Mouse (Mus musculus): ENCODE measurements around the gene Fthl17c. TPM values are rescaled to one million over a fixed set of nuclear protein-coding genes. Genes with fewer than 3 reads are reported as not detected.
A peak's percentile ranks its signal among the peaks of the same experiment; 100 is the strongest.
"Not testable (repeated sequence)": the region's sequence is repeated elsewhere in the genome, so short reads cannot be mapped to it uniquely, and the experiment has no call there.

The Fthl17c gene
- not detected for total RNA-seq (2021)
- long read RNA-seq, experiment 1, result 0 reads
- long read RNA-seq, experiment 2, result 0 reads

DNA sequence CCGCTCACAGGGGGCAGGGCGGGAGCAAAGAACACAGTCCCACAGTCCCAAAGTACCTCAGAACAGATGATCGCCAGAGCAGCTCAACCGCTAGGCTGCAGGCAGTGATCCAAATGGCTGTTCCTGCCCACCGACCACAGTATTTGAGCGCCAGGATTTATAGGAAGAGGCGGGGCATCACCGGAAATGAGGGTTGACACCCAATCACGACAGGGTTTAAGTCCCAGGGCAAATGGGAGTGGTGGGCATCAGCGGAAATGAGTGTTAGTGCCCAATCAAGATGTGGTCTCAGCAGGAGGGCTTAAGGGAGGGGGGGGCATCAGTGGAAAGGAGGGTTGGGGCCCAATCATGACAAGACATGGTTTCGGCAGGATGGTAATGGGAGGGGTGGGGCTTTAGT, at the start of gene Fthl17c:
Gene Fthl17c (minus strand): TSS at position 101 of the 400 bp plus-strand sequence.
- intact Hi-C loops (cut with DNase I); DNase-seq (ENCODE audit: low spot score in 2 of 2): not testable (repeated sequence)

DNA sequence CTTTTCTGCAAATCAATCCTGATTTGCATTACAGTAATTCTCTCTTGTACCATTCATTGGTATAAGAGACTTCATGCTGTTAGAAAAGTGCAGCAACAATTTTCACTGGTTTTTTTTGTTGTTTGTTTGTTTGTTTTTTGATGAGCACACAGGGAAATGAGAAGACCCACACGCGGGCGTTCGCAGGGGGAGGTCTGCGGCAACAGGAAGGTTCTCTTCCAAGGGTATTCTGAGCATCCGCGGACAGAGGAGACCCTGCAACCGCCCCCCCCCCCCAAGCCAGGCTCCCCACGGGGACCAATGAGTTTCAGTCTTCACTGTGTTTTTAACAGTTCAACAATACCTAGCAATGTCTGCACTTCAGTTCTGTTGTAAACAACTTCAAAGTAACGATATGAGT, 43.1 kb upstream of the Fthl17c start:
- DNase-seq (ENCODE audit: low spot score in 2 of 2), result no peak
- intact Hi-C loops (cut with DNase I), result no loop called here

DNA sequence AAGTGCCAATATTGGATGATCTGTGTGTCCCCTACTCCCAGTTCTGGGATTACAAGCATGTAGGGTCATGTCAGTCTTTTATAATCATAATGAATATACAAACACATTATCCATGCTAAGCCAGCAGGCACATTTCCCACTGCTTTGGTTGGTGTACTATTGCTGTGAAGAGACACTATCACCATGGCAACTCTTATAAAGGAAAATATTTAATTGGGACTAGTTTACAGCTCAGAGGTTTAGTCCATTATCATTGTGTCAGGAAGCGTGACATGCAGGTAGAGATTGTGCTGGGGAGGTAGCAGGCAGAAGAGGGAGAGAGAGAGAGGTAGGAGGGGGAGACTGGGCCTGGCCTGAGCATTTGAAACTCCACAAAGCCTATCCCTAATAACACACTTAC, 39.7 kb upstream of the Fthl17c start:
- intact Hi-C loops (cut with DNase I), result no loop called here
- DNase-seq (ENCODE audit: low spot score in 2 of 2), result no peak

DNA sequence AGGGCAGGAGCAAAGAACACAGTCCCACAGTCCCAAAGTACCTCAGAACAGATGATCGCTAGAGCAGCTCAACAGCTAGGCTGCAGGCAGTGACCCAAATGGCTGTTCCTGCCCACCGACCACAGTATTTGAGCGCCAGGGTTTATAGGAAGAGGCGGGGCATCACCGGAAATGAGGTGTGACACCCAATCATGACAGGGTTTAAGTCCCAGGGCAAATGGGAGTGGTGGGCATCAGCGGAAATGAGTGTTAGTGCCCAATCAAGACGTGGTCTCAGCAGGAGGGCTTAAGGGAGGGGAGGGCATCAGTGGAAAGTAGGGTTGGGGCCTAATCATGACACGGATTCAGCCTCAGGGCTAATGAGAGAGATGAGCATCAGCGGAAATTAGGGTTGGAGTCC, 10.3 kb upstream of the Fthl17c start, which contains the start of gene Fthl17d:
Gene Fthl17d (minus strand): TSS at position 101 of the 400 bp plus-strand sequence.
- DNase-seq (ENCODE audit: low spot score in 2 of 2); intact Hi-C loops (cut with DNase I): not testable (repeated sequence)

DNA sequence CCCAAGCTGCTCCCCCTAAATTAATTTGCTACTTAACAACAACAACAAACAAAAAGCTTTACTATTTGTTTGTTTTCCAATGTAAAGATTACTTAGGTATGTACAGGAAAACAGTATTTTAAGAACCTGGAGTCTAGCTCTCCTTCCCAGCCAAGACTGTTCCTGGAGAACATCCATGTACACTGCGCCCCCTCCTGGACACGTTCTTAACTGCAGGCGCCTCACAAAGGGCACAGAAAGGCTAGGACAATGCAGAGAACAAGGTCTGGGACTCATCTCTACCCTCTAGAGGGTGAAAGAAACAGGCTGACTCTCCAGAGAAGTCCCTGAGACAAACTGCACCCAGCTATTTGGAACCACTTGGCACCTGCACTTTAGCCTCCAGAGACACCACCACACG, 11.7 kb downstream of the Fthl17c start:
- DNase-seq (ENCODE audit: low spot score in 2 of 2), result peak; percentile 10 to 19
- intact Hi-C loops (cut with DNase I), result not testable (repeated sequence)

DNA sequence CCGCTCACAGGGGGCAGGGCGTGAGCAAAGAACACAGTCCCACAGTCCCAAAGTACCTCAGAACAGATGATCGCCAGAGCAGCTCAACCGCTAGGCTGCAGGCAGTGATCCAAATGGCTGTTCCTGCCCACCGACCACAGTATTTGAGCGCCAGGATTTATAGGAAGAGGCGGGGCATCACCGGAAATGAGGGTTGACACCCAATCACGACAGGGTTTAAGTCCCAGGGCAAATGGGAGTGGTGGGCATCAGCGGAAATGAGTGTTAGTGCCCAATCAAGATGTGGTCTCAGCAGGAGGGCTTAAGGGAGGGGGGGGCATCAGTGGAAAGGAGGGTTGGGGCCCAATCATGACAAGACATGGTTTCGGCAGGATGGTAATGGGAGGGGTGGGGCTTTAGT, 13.5 kb downstream of the Fthl17c start, which contains the start of gene Fthl17b:
Gene Fthl17b (minus strand): TSS at position 101 of the 400 bp plus-strand sequence.
- intact Hi-C loops (cut with DNase I); DNase-seq (ENCODE audit: low spot score in 2 of 2): not testable (repeated sequence)

DNA sequence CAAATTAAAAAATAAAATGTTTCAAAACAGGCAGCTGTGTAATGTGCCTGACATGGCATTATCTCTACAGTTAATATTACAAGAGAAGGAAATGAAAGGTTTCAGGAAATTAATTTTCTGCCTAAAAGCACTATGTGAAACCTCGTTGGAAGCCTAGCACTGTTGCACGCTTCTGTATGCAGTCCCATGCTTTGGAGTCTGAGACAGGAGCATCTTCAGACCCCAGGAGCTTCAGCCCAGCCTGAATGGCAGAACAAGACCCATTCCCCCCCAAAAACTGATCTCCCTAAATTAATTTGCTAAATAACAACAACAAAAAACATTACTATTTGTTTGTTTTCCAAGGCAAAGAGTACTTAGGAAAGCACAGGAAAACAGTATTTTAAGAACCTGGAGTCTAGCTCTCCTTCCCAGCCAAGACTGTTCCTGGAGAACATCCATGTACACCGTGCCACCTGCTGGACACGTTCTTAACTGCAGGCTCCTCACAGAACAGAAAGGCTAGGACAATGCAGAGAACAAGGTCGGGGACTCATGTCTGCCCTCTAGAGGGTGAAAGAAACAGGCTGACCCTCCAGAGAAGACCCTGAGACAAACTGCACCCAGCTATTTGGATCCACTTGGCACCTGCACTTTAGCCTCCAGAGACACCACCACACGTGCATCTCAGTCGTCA, 28.1 kb downstream of the Fthl17c start:
- DNase-seq (ENCODE audit: low spot score in 2 of 2), result peak; percentile 87 to 91
- intact Hi-C loops (cut with DNase I), result loop anchor here (5.0 to 10.0 kb wide), 2 partner anchors 86 to 213 kb away; no protein-coding TSS in a partner anchor

DNA sequence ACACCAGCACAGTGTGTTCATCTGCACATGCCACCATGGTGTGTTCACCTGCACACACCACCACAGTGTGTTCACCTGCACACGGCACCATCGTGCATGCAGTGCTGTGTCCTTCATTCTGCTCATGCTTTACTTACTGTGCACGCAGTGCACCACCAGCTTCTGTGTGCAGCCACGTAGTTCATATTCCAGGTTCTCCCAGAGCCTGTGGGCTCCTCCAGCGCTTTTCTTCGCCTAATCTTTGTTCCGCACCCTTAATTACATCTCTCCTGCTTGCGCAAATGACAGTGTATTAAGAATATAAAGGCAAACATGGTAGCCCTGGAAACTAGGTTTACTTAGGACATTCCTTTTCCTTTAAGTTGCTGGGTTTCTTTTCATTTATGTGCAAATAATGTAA, 32.3 kb downstream of the Fthl17c start:
- intact Hi-C loops (cut with DNase I), result loop anchor here (10.0 kb wide), 1 partner anchor 209 kb away; no protein-coding TSS in a partner anchor
- DNase-seq (ENCODE audit: low spot score in 2 of 2), result no peak

DNA sequence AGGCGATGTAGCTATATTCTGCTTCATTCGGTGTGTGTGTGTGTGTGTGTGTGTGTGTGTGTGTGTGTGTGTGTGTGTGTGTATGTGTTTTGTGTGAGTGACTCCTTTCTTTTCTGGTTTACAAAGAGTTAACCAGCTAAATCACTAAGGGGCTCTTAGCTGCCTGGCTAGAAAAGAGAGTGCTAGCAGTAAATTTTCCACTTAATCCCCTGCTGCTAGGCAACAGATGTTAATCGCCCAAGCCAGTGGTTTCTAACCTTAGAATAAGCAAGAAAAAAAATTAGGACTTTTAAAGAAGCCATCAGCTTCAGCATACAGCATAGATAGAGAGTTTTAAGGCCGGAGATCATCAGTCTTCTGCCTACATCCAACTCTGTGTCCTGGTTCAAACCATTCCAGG, 49.1 kb downstream of the Fthl17c start:
- DNase-seq (ENCODE audit: low spot score in 2 of 2), result no peak
- intact Hi-C loops (cut with DNase I), result no loop called here

Other genes with a start within 250 kb of the Fthl17c start
- gene Ssx9, start 228.1 kb downstream of the Fthl17c start, total RNA-seq (2021), result not detected
- gene Ssxb5, start 172.9 kb downstream of the Fthl17c start, total RNA-seq (2021), result not detected
- not detected for gene Gm6592, start 132.6 kb downstream of the Fthl17c start, total RNA-seq (2021)
- gene Gm5751, start 102.3 kb downstream of the Fthl17c start, total RNA-seq (2021), result not detected
- 10 to 100 TPM; 22.5 to 27.8 TPM for gene B630019K06Rik, start 84.2 kb downstream of the Fthl17c start, total RNA-seq (2021)
- not detected for gene Fthl17b, start 13.6 kb downstream of the Fthl17c start, total RNA-seq (2021)
- not detected for gene Fthl17d, start 10.2 kb upstream of the Fthl17c start, total RNA-seq (2021)
- gene Fthl17e, start 56.9 kb upstream of the Fthl17c start, total RNA-seq (2021), result not detected
- gene Fthl17f, start 86.5 kb upstream of the Fthl17c start, total RNA-seq (2021), result not detected
- gene 4930402K13Rik, start 128.0 kb upstream of the Fthl17c start, total RNA-seq (2021), result not detected
- 1 to 10 TPM; 4.7 to 5.5 TPM for gene Lancl3, start 223.3 kb upstream of the Fthl17c start, total RNA-seq (2021)

All from left cerebral cortex, postnatal 14 days (tissue).